Mouse (Mus musculus) lung, adult 2 months (tissue): Measurements from ENCODE around the gene Tmem74b.

ENCODE experiments used
- CTCF ChIP-seq: fragments of 200-500 bp; IDR thresholded peaks from 2 replicates; pipeline ENCODE4 v1.5.1; 2011; ENCODE audit warnings: mild to moderate bottlenecking, low read length, control low read depth; ENCODE audit not compliant: insufficient read depth
- POLR2A ChIP-seq: fragments of 200-500 bp; IDR thresholded peaks from 2 replicates; pipeline ENCODE4 v1.6.1; 2011; ENCODE audit warnings: low read depth, mild to moderate bottlenecking, control low read depth, low read length, borderline replicate concordance; ENCODE audit errors: extremely low read depth

DNA sequence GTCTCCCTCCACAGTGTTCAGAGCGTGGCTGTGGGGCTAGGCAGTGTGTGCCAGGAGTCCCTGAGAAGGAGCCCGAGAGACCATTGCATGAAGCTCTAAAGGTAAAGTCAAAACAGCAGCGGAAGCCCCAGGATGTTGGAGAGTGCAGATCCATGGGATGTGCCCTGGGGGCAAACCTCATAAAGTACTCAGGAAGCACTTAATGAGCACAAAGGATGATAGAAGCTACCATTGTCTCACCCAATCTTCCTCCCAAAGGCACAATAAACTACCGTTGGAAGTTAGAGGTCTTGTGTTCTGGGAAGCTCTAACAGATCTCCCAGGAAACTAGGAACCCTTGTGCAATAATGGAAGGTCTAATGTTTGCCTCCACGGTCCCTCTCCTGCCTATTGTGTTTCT, 55.6 kb downstream of the Tmem74b start:
- no peak for TF ChIP-seq CTCF
- no peak for TF ChIP-seq POLR2A
